Mouse (Mus musculus) lung, adult 2 months (tissue): ENCODE results near the gene Plekhh3.

Experiments
- CTCF ChIP-seq: fragments of 200-500 bp; IDR thresholded peaks from 2 replicates; pipeline ENCODE4 v1.5.1; 2011; ENCODE audit warnings: mild to moderate bottlenecking, low read length, control low read depth; ENCODE audit not compliant: insufficient read depth
- POLR2A ChIP-seq: fragments of 200-500 bp; IDR thresholded peaks from 2 replicates; pipeline ENCODE4 v1.6.1; 2011; ENCODE audit warnings: low read depth, mild to moderate bottlenecking, control low read depth, low read length, borderline replicate concordance; ENCODE audit errors: extremely low read depth

DNA sequence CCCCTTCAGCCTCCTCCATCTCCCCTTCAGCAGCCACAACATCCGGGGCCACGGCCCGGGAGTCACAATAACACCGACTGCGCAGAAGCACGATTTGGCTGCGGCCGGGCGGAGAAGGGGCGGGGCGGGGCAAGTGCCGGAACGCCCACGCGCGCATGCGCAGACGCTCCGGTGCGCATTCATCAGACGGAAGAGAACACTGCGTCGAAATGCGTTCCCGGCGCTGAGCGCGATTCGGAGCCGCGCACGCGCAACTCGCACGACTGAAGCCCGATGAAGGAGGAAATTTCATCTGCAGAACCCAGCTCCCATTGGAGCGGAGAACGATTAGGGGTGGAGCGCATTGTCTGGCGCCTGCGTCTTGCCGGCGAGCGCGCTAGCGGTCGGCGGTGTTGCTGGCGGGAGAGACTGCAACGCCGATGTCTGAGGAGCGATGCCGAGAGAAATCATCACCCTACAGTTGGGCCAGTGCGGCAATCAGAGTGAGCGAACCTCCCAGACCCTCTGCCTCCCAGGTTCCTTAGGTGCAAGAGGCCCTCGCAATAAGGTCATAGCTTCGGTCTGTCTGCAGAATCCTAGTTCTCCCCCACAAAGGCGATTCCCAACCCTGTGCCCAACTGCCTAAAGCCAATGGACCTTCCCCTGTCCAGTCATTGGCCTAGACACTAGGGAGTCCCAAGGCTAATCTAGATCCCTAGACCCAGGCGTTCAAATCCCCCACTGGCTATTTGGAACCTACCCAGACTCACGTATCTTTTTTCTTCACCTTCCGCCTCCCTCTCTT is 51.2 kb downstream of the Plekhh3 start, which contains the start of the genes Retreg3 and Tubg1:
- no peak for TF ChIP-seq CTCF
- TF ChIP-seq POLR2A: peak; percentile 87
